Mouse (Mus musculus) adrenal gland, adult 18-20 months (tissue): ENCODE results near the gene Gab2. TPM values are rescaled to one million over a fixed set of nuclear protein-coding genes. Genes with fewer than 3 reads are reported as not detected.

ENCODE experiments used
- total RNA-seq, 2 experiments: library from RNA; stranded (reverse); gene quantifications; 1 replicate in 1 of 2; 2 replicates in 1 of 2; pipeline ENCODE4 v1.2.3; 2021

The Gab2 gene
- total RNA-seq, 2 experiments from 2014 or later: 17.5 to 18.1 TPM

Other genes with a start within 250 kb of the Gab2 start
- gene Nars2, start 130.1 kb upstream of the Gab2 start, total RNA-seq: 10 to 100 TPM; 14.8 to 21.0 TPM